8 mouse cellular contexts compared by ENCODE assay signal in the genomic region with DNA sequence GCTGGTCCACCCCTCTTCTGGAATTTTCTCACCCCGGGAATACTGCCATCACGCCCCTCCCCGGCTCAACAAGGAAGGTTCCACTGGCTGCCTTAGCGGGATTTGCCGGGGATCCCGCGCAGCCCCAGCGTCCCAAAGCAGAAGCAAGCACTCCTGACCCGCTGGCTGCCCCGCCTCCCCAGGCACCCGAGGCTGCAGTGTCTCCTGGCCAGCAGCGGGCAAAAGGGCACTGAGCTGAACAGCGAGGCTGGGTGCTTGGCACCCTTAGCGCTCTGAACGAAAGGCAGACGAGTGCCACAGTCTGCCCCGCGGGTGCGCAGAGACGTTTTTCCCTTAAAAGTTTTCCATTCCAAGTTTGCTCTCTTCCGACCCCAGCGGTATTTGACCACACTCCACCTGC. TPM values are rescaled to one million over a fixed set of nuclear protein-coding genes. Genes with fewer than 3 reads are reported as not detected.
A peak's percentile ranks its signal among the peaks of the same experiment; 100 is the strongest.
DNase-seq lines count a peak whose midpoint lies in the region; ATAC-seq lines count a peak whose summit lies in the region.

No protein-coding gene starts in this region.

- H3K4me2 ChIP-seq in forebrain, embryonic 15.5 days (replicated peaks) = peak overlapping the region; percentile 94
- H3K4me2 ChIP-seq in hindbrain, embryonic 12.5 days (replicated peaks) = peak overlapping the region; percentile 88
- peak overlapping the region; percentile 99 for H3K4me2 ChIP-seq in limb, embryonic 13.5 days (replicated peaks)
- peak overlapping the region; percentile 86 for H3K4me2 ChIP-seq in midbrain, embryonic 11.5 days

- H3K4me3 ChIP-seq in forebrain, embryonic 15.5 days = peak overlapping the region; percentile 50
- H3K4me3 ChIP-seq in hindbrain, embryonic 12.5 days = peak overlapping the region; percentile 56
- peak overlapping the region; percentile 55 for H3K4me3 ChIP-seq in limb, embryonic 13.5 days
- peak overlapping the region; percentile 51 for H3K4me3 ChIP-seq in midbrain, embryonic 11.5 days (ENCODE audit: low read depth, low read length)

- H3K36me3 ChIP-seq in forebrain, embryonic 15.5 days = no peaks in the 10 kb centered on the region
- H3K36me3 ChIP-seq in hindbrain, embryonic 12.5 days = no peaks in the 10 kb centered on the region
- no peaks in the 10 kb centered on the region for H3K36me3 ChIP-seq in limb, embryonic 13.5 days
- H3K36me3 ChIP-seq in midbrain, embryonic 11.5 days (ENCODE audit: control insufficient read depth, insufficient read depth, low read length) = no peaks in the 10 kb centered on the region

- WGBS in forebrain, embryonic 15.5 days = 0% methylated on average over 22 of the region's 22 CpGs
- under 1% methylated on average over 22 of the region's 22 CpGs for WGBS in hindbrain, embryonic 12.5 days
- under 1% methylated on average over 22 of the region's 22 CpGs for WGBS in limb, embryonic 13.5 days
- 0% methylated on average over 22 of the region's 22 CpGs for WGBS in midbrain, embryonic 11.5 days

- DNase-seq in urinary bladder, adult 2 months (ENCODE audit: low spot score) = peak; percentile 41
- DNase-seq in urinary bladder, postnatal 10 days (ENCODE audit: low spot score) = no peak
- DNase-seq in midbrain, embryonic 11.5 days (ENCODE audit: low spot score, missing footprints) = peak; percentile 96
- DNase-seq in urinary bladder, postnatal 25 days (ENCODE audit: low spot score) = peak; percentile 10
- DNase-seq in cerebellum, adult 8-10 months = no peak

- H3K27me3 ChIP-seq in forebrain, embryonic 15.5 days = peaks cover 27% of the 10 kb centered on the region
- peaks cover 24% of the 10 kb centered on the region for H3K27me3 ChIP-seq in hindbrain, embryonic 12.5 days
- peaks cover 73% of the 10 kb centered on the region for H3K27me3 ChIP-seq in limb, embryonic 13.5 days
- peaks cover 22% of the 10 kb centered on the region for H3K27me3 ChIP-seq in midbrain, embryonic 11.5 days (ENCODE audit: control insufficient read depth, insufficient read depth, low read length)

- peaks cover 48% of the 10 kb centered on the region for H3K4me1 ChIP-seq in forebrain, embryonic 15.5 days
- H3K4me1 ChIP-seq in hindbrain, embryonic 12.5 days = peaks cover 61% of the 10 kb centered on the region
- H3K4me1 ChIP-seq in limb, embryonic 13.5 days = peaks cover 64% of the 10 kb centered on the region
- peaks cover 6% of the 10 kb centered on the region for H3K4me1 ChIP-seq in midbrain, embryonic 11.5 days (ENCODE audit: control insufficient read depth, insufficient read depth, low read length)

- H3K9me3 ChIP-seq in forebrain, embryonic 15.5 days = no peaks in the 10 kb centered on the region
- H3K9me3 ChIP-seq in hindbrain, embryonic 12.5 days (replicated peaks) = no peaks in the 10 kb centered on the region
- H3K9me3 ChIP-seq in limb, embryonic 13.5 days = no peaks in the 10 kb centered on the region
- no peaks in the 10 kb centered on the region for H3K9me3 ChIP-seq in midbrain, embryonic 11.5 days (ENCODE audit: control insufficient read depth, low read length)

- 0 out of 2 replicates have a peak overlapping the region, but pooled peaks have one; percentile 31 for H3K9ac ChIP-seq in forebrain, embryonic 15.5 days (replicated peaks)
- H3K9ac ChIP-seq in hindbrain, embryonic 12.5 days = peak overlapping the region; percentile 67
- H3K9ac ChIP-seq in limb, embryonic 13.5 days = peak overlapping the region; percentile 63
- peak overlapping the region; percentile 61 for H3K9ac ChIP-seq in midbrain, embryonic 11.5 days (ENCODE audit: low read length)

- no peak for ATAC-seq in forebrain, embryonic 15.5 days (replicated peaks)
- no peak for ATAC-seq in hindbrain, embryonic 12.5 days (ENCODE audit: low FRiP score)
- no peak for ATAC-seq in limb, embryonic 13.5 days (ENCODE audit: low FRiP score, low read depth)
- ATAC-seq in midbrain, embryonic 11.5 days (ENCODE audit: low FRiP score) = no peak

- H3K27ac ChIP-seq in forebrain, embryonic 15.5 days (replicated peaks) = no peak overlapping the region
- peak overlapping the region; percentile 83 for H3K27ac ChIP-seq in hindbrain, embryonic 12.5 days
- H3K27ac ChIP-seq in limb, embryonic 13.5 days = no peak overlapping the region; the same call in 1 of the 2 replicates
- no peak overlapping the region for H3K27ac ChIP-seq in midbrain, embryonic 11.5 days (ENCODE audit: low read depth, low read length)

RNA-seq across cellular contexts. Expression of a gene that starts 2.1 kb away (rescaled TPM):
- 4.7 and 6.4 TPM in 2 replicates for polyA plus RNA-seq in urinary bladder, adult 2 months (2012; rRNA removed)
- polyA plus RNA-seq in forebrain, embryonic 15.5 days (2015; fragmentation: Nextera tagmentation; extraction: Ambion mirVana) = 12.1 and 12.6 TPM in 2 replicates
- 59.8 and 65.1 TPM in 2 replicates for polyA plus RNA-seq in hindbrain, embryonic 12.5 days (2016; fragmentation: Nextera tagmentation; extraction: Ambion mirVana)
- 23.2 and 25.4 TPM in 2 replicates for polyA plus RNA-seq in limb, embryonic 13.5 days (2015; fragmentation: Nextera tagmentation; extraction: Ambion mirVana)
- 26.7 and 28.5 TPM in 2 replicates for polyA plus RNA-seq in midbrain, embryonic 11.5 days (2014; fragmentation: Nextera tagmentation; extraction: Ambion mirVana)

RNA-seq across cellular contexts. Expression of a gene that starts 58.2 kb away (rescaled TPM):
- not detected in 2 replicates for polyA plus RNA-seq in urinary bladder, adult 2 months (2012; rRNA removed)
- not detected in 2 replicates for polyA plus RNA-seq in forebrain, embryonic 15.5 days (2015; fragmentation: Nextera tagmentation; extraction: Ambion mirVana)
- not detected in 2 replicates for polyA plus RNA-seq in hindbrain, embryonic 12.5 days (2016; fragmentation: Nextera tagmentation; extraction: Ambion mirVana)
- polyA plus RNA-seq in limb, embryonic 13.5 days (2015; fragmentation: Nextera tagmentation; extraction: Ambion mirVana) = not detected in 2 replicates
- polyA plus RNA-seq in midbrain, embryonic 11.5 days (2014; fragmentation: Nextera tagmentation; extraction: Ambion mirVana) = not detected in 2 replicates

Comparison
In these comparisons a context has a peak if more than half of its experiments do, and no peak if none do; other contexts are left out.
1. DNase-seq: peak in urinary bladder, adult 2 months (single experiment), midbrain, embryonic 11.5 days (single experiment) and urinary bladder, postnatal 25 days (single experiment); none in urinary bladder, postnatal 10 days (single experiment) and cerebellum, adult 8-10 months (single experiment).
2. Peak in every context shown above with its lines, with median percentiles within 50 percentile points of each other: H3K4me2 ChIP-seq, H3K4me3 ChIP-seq and H3K9ac ChIP-seq.